Mouse (Mus musculus): Measurements from ENCODE around the gene Olfr1290. TPM values are rescaled to one million over a fixed set of nuclear protein-coding genes. Genes with fewer than 3 reads are reported as not detected.

Gene Olfr1290
- total RNA-seq (2014; fragmentation: Nextera tagmentation) (not detected in 2 replicates), total RNA-seq (2017) (not detected in 2 replicates), polyA plus RNA-seq (2012) (not detected in 2 replicates)

DNA sequence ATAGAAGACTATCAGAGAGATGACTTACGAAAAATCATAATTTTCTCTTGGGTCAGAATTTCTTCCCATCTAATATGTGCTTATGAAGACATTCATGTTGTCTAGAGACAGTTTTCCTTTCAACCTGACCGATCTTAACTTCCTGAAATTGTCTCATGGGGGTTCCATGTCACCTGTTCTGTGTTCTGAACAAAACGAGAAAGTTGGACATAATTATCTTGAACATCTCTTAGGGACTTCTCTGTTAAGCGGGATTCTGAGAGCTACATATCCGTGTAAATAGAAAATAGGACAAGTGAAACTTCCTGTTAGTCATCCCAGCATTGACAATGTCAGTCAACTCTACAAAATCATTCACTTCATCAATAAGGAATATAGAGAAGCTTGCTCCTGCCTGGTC is at the start of gene Olfr1290:
TSS of gene Olfr1290 (minus strand) at position 101 of the 400 bp plus-strand sequence.
- no peaks in the 10 kb centered on the region for H3K36me3 ChIP-seq (replicated peaks)
- no peaks in the 10 kb centered on the region for H3K27me3 ChIP-seq (ENCODE audit: insufficient read depth, low read length)
- no peak for ATAC-seq (ENCODE audit: extremely low read depth, insufficient number of reproducible peaks, low FRiP score, poor library complexity, severe bottlenecking)
- no peaks in the 10 kb centered on the region for H3K4me1 ChIP-seq (ENCODE audit: insufficient read depth, low read depth, low read length)
- 0 out of 2 replicates have a peak, but pooled peaks cover 3% of the 10 kb centered on the region for H3K9me3 ChIP-seq (replicated peaks)
- TF ChIP-seq TAL1 (conservative IDR thresholded peaks at IDR 0.05; ENCODE audit: low read depth, low read length), result no peak
- TF ChIP-seq GATA2 (IDR thresholded peaks at IDR 0.05; ENCODE audit: borderline replicate concordance, low read depth, low read length), result no peak
- TF ChIP-seq GATA1 (IDR thresholded peaks at IDR 0.05; ENCODE audit: borderline replicate concordance, low read length), result no peak
- TF ChIP-seq CTCF (IDR thresholded peaks at IDR 0.05; ENCODE audit: low read depth, low read length), result no peak
- no peak for TF ChIP-seq POLR2AphosphoS5 (IDR thresholded peaks at IDR 0.05; ENCODE audit: insufficient replicate concordance, low read depth, low read length)
- no peak within 1 kb of the TSS for H3K4me3 ChIP-seq (ENCODE audit: low read depth, low read length)
- no peak for DNase-seq (ENCODE audit: low spot score)

DNA sequence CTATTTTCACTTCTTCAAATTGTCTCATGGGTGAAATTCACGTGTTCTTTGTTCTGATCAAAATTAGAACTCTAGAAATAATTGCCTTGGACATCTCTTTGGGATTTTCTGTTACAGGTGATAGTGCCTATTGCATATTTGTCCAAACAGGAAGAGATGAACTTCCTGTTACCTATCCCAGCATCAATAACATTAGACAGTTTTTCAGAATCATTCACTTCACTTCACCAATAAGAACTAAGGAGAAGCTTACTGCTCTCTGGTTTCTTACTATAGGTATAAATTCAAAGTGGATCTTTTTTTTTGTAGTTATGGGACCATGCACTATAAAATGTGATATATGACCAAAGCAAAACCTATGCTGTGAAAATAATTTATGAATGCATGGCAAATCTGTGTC is 46.6 kb upstream of the Olfr1290 start, which contains the start of gene Olfr1294:
TSS of gene Olfr1294 (minus strand) at position 101 of the 400 bp plus-strand sequence.
- H3K36me3 ChIP-seq (replicated peaks), result no peaks in the 10 kb centered on the region
- H3K4me1 ChIP-seq (ENCODE audit: insufficient read depth, low read depth, low read length), result no peaks in the 10 kb centered on the region
- ATAC-seq (ENCODE audit: extremely low read depth, insufficient number of reproducible peaks, low FRiP score, poor library complexity, severe bottlenecking), result no peak
- H3K4me3 ChIP-seq (ENCODE audit: low read depth, low read length), result no peak within 1 kb of the TSS
- 0 out of 2 replicates have a peak, but pooled peaks cover 2% of the 10 kb centered on the region for H3K9me3 ChIP-seq (replicated peaks)
- no peak for DNase-seq (ENCODE audit: low spot score)
- H3K27me3 ChIP-seq (ENCODE audit: insufficient read depth, low read length), result no peaks in the 10 kb centered on the region
- TF ChIP-seq TAL1 (conservative IDR thresholded peaks at IDR 0.05; ENCODE audit: low read depth, low read length) (no peak), CTCF (IDR thresholded peaks at IDR 0.05; ENCODE audit: low read depth, low read length) (no peak), GATA1 (IDR thresholded peaks at IDR 0.05; ENCODE audit: borderline replicate concordance, low read length) (no peak), POLR2AphosphoS5 (IDR thresholded peaks at IDR 0.05; ENCODE audit: insufficient replicate concordance, low read depth, low read length) (no peak), GATA2 (IDR thresholded peaks at IDR 0.05; ENCODE audit: borderline replicate concordance, low read depth, low read length) (no peak)

DNA sequence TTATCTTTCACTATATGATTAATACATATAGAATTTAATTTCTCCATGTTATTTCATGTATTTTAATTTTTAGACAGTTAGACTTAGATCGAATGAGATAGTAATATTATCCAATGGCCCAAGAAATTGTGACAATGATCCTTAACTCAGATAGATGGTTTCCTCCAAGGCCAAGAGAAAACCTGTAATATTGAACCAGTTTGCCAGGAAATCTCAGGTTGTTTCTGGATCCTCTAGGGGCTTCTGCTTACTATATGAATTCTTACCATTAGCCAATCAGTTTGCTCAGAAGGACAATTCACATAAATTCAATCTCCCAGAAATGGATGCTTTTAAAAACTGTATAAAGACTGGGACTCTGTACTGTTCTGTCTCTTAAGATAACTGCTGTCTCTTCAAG is 31.3 kb upstream of the Olfr1290 start, which contains the start of gene Olfr1293-ps:
TSS of gene Olfr1293-ps (plus strand) at position 301 of the 400 bp plus-strand sequence.
- no peaks in the 10 kb centered on the region for H3K27me3 ChIP-seq (ENCODE audit: insufficient read depth, low read length)
- H3K36me3 ChIP-seq (replicated peaks), result no peaks in the 10 kb centered on the region
- peaks cover 6% of the 10 kb centered on the region; the same call in 1 of the 2 replicates for H3K9me3 ChIP-seq (replicated peaks)
- no peak within 1 kb of the TSS for H3K4me3 ChIP-seq (ENCODE audit: low read depth, low read length)
- DNase-seq (ENCODE audit: low spot score), result no peak
- H3K4me1 ChIP-seq (ENCODE audit: insufficient read depth, low read depth, low read length), result no peaks in the 10 kb centered on the region
- no peak for ATAC-seq (ENCODE audit: extremely low read depth, insufficient number of reproducible peaks, low FRiP score, poor library complexity, severe bottlenecking)
- TF ChIP-seq GATA1 (IDR thresholded peaks at IDR 0.05; ENCODE audit: borderline replicate concordance, low read length) (no peak), TAL1 (conservative IDR thresholded peaks at IDR 0.05; ENCODE audit: low read depth, low read length) (no peak)

DNA sequence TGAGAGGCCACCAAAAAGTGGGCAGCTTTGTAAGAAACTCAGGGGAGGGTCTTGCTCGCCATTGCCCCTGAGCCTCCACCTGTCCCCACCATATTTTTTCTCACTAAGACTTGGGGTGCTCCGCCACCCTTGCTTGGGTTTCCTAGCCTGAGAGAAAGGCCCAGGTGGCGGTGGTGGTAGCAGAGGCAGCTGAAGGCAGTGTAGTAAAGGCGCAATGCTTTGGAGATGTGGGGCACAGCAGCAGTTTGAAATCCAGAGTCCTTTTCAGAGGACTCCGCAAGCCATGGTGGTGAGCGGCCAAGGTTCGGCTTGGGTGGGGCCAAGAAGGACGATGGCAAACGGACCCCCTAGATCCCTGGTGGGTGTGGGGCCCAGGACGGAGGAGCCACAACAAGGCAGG is 23.8 kb upstream of the Olfr1290 start:
- DNase-seq (ENCODE audit: low spot score) (no peak), ATAC-seq (ENCODE audit: extremely low read depth, insufficient number of reproducible peaks, low FRiP score, poor library complexity, severe bottlenecking) (no peak)
- Histone ChIP-seq H3K4me3 (ENCODE audit: low read depth, low read length) (no peak overlapping the region), H3K27me3 (ENCODE audit: insufficient read depth, low read length) (no peaks in the 10 kb centered on the region), H3K36me3 (replicated peaks) (no peaks in the 10 kb centered on the region), H3K4me1 (ENCODE audit: insufficient read depth, low read depth, low read length) (no peaks in the 10 kb centered on the region), H3K9me3 (replicated peaks) (peaks cover 15% of the 10 kb centered on the region; the same call in 1 of the 2 replicates)
- TF ChIP-seq TAL1 (conservative IDR thresholded peaks at IDR 0.05; ENCODE audit: low read depth, low read length) (no peak), GATA2 (IDR thresholded peaks at IDR 0.05; ENCODE audit: borderline replicate concordance, low read depth, low read length) (no peak)

DNA sequence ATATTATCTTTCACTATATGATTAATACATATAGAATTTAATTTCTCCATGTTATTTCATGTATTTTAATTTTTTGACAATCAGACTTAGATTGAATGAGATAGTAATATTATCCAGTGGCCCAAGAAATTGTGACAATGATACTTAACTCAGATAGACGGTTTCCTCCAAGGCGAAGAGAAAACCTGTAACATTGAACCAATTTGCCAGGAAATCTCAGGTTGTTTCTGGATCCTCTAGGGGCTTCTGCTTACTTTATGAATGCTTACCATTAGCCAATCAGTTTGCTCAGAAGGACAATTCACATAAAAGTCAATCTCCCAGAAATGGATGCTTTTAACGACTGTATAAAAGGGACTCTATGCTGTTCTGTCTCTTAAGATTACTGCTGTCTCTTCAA is 3.3 kb upstream of the Olfr1290 start, which contains the start of gene Olfr1291-ps1:
TSS of gene Olfr1291-ps1 (plus strand) at position 301 of the 400 bp plus-strand sequence.
- DNase-seq (ENCODE audit: low spot score) (no peak), ATAC-seq (ENCODE audit: extremely low read depth, insufficient number of reproducible peaks, low FRiP score, poor library complexity, severe bottlenecking) (no peak)
- Histone ChIP-seq H3K4me1 (ENCODE audit: insufficient read depth, low read depth, low read length) (no peaks in the 10 kb centered on the region), H3K36me3 (replicated peaks) (no peaks in the 10 kb centered on the region), H3K27me3 (ENCODE audit: insufficient read depth, low read length) (no peaks in the 10 kb centered on the region), H3K9me3 (replicated peaks) (0 out of 2 replicates have a peak, but pooled peaks cover 3% of the 10 kb centered on the region), H3K4me3 (ENCODE audit: low read depth, low read length) (no peak within 1 kb of the TSS)
- TF ChIP-seq TAL1 (conservative IDR thresholded peaks at IDR 0.05; ENCODE audit: low read depth, low read length) (no peak), GATA1 (IDR thresholded peaks at IDR 0.05; ENCODE audit: borderline replicate concordance, low read length) (no peak), CTCF (IDR thresholded peaks at IDR 0.05; ENCODE audit: low read depth, low read length) (no peak), GATA2 (IDR thresholded peaks at IDR 0.05; ENCODE audit: borderline replicate concordance, low read depth, low read length) (no peak), POLR2AphosphoS5 (IDR thresholded peaks at IDR 0.05; ENCODE audit: insufficient replicate concordance, low read depth, low read length) (no peak)

DNA sequence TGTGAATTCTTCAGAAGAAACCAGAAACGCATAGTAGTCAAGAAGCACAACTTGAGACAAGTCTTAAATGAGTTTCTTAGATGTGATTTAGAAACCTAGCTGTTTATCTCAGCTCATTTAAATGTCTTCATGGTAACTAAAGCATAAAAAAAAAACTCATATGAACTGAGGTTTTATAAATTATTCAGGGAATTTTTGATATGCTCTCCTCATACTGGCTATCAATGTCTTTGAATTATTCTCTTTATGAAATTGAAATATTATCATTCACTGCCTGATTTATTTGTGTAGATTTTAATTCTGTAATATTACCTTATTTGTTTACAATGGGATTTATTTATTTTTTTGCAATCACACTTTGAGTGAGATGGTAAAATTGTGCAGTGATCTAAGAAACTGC is 13.1 kb downstream of the Olfr1290 start, which contains the start of gene Olfr1289:
TSS of gene Olfr1289 (plus strand) at position 301 of the 400 bp plus-strand sequence.
- ATAC-seq (ENCODE audit: extremely low read depth, insufficient number of reproducible peaks, low FRiP score, poor library complexity, severe bottlenecking) (no peak), DNase-seq (ENCODE audit: low spot score) (no peak)
- Histone ChIP-seq H3K36me3 (replicated peaks) (no peaks in the 10 kb centered on the region), H3K4me1 (ENCODE audit: insufficient read depth, low read depth, low read length) (no peaks in the 10 kb centered on the region), H3K4me3 (ENCODE audit: low read depth, low read length) (no peak within 1 kb of the TSS), H3K27me3 (ENCODE audit: insufficient read depth, low read length) (no peaks in the 10 kb centered on the region), H3K9me3 (replicated peaks) (peaks cover 3% of the 10 kb centered on the region; the same call in 1 of the 2 replicates)
- no peak for TF ChIP-seq TAL1 (conservative IDR thresholded peaks at IDR 0.05; ENCODE audit: low read depth, low read length)
- TF ChIP-seq POLR2AphosphoS5 (IDR thresholded peaks at IDR 0.05; ENCODE audit: insufficient replicate concordance, low read depth, low read length), result no peak
- TF ChIP-seq CTCF (IDR thresholded peaks at IDR 0.05; ENCODE audit: low read depth, low read length), result no peak
- TF ChIP-seq GATA1 (IDR thresholded peaks at IDR 0.05; ENCODE audit: borderline replicate concordance, low read length), result no peak
- no peak for TF ChIP-seq GATA2 (IDR thresholded peaks at IDR 0.05; ENCODE audit: borderline replicate concordance, low read depth, low read length)

All from G1E (cell line).